Mouse (Mus musculus) neutrophil, adult 5-6 weeks (primary cell): ENCODE data around the gene Kcng4. TPM values are rescaled to one million over a fixed set of nuclear protein-coding genes. Genes with fewer than 3 reads are reported as not detected.

Experiments used
- ATAC-seq: fragments of 151-379, 151-347 bp; 2 replicates; pipeline ENCODE4 v1.8.0; 2017; ENCODE audit warnings: mild to moderate bottlenecking, moderate TSS enrichment; ENCODE audit not compliant: insufficient number of reproducible peaks, poor library complexity, low FRiP score, severe bottlenecking; ENCODE audit errors: extremely low read depth
- total RNA-seq: library from RNA; stranded (forward); fragments of 200-1000 nt; gene quantifications from 2 replicates; pipeline ENCODE4 v1.2.3, GENCODE M21; 2017

The Kcng4 gene
- total RNA-seq, 1 experiment from 2014 or later = not detected

DNA sequence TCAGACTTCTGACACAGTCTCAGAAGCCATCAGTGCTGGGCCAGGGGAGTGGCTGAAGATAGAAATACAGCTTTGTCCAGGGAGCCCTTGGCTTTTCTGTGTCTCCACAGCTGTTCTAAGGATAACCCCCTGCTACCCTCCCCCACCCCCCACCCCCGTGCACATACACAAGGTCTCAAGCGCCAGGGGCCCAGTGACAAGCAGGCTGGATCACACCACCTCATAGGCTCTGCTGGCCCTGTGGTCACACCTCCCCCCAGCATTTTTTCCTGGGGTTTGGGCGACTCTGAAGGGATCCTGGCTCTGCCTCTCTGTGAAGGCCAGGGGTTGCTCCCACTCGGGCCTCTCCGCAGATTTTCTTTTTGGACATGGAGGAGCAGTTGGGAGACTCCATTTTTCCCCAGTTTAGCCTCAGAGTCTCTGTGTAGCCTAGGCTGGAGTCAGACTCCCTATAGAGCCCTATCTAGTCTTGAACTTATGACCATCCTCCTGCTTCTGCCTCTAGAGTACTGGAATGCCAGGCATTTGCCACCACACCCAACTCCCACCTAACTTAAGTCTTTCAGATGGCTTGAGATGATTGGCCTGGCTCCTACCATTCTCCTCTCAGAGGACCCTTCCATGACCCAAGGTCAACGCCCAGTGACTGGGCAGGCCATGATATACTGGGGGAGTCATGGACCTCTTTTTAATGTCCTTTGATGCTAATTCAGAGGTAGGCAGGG, 15.2 kb downstream of the Kcng4 start:
- ATAC-seq = no peak

DNA sequence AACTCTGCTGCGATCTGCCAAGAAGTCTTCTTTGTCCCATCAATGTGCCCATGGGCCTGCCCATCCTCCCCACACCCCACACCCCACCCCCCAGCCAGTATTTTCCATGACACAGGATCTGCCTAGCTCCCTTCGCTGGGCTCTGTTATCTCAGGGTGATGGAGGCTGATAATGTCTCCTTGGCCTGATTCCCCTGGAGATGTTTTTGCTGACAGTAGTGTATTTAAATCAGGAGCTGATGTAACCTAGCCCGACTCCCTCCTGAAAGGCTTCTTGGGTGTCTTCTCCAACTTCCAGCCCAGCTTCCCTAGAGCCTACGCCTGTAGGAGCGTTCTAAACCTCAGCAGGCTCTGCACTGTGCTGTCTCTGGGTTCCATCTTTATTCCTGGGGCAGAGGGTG, 16.6 kb downstream of the Kcng4 start:
- ATAC-seq = no peak

- ATAC-seq = no peak
Measured at GRCm38 (mm10) chr8:119617586-119617985, 17.9 kb downstream of the Kcng4 start.

DNA sequence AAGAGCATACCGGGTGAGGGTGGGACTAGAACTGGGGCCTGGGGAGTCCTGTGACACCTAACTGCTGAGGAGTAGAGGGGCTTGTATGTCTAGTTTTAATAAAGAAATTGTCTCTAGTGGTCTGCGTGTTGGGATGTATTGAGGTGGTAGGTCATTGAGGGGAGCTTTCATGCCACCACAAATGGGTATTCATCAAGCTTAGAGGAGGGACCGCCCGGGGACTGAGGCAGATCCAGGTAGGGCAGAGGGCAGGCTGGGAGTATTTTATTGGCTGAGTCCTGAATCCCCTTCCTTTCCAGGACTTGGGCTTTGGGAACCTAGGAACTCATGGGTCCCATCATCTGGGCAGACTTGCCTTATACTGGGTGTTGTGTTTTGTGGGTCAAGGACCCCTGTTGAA, 18.7 kb downstream of the Kcng4 start:
- ATAC-seq = no peak

DNA sequence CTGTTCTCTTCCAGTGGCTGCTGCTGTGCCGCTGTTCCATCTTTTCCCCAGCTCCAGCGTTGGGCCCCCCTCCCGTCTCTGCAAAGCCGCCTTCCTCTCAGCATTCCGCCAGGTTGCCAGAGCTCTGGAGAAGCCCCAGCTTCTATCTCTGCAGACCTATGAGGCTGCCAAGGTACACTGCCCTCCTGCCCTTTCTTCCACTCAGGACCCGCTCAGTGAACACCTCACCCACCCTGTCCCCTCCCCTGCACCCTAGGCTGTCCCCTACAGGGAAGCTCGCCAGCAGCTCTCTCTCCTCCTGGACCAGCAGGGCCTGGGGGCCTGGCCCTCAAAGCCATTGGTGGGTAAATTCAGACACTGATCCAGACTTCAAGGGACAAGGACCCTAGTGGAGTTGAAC, 19.1 kb downstream of the Kcng4 start:
- ATAC-seq = no peak

GRCm38 (mm10) chr8:119615096-119615495, 20.4 kb downstream of the Kcng4 start:
- ATAC-seq = no peak

GRCm38 (mm10) chr8:119612471-119612870, 23.0 kb downstream of the Kcng4 start, which contains the start of gene Adad2:
TSS of gene Adad2 (plus strand) at chr8:119612747.
- ATAC-seq = no peak

DNA sequence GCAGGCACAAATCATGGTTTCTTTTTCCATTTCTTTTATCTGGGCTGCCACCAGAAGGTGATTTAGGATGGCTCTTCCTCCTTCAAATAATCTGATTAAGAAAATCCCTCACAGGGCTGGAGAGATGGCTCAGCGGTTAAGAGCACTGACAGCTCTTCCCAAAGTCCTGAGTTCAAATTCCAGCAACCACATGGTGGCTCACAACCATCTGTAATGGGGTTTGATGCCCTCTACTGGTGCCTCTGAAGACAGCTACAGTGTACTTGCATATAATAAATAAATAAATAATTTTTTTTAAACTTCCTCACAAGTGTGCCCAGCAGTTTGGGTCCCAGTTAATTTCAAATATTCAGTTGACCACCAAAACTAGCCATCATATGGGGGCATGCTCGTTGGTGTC, 29.3 kb downstream of the Kcng4 start:
- ATAC-seq = no peak

GRCm38 (mm10) chr8:119604996-119605395, 30.5 kb downstream of the Kcng4 start, which contains the start of gene Taf1c:
TSS of gene Taf1c (minus strand) at chr8:119605222.
- peak; percentile 95 for ATAC-seq

- no peak for ATAC-seq
Measured at GRCm38 (mm10) chr8:119604398-119604803, 31.1 kb downstream of the Kcng4 start.

DNA sequence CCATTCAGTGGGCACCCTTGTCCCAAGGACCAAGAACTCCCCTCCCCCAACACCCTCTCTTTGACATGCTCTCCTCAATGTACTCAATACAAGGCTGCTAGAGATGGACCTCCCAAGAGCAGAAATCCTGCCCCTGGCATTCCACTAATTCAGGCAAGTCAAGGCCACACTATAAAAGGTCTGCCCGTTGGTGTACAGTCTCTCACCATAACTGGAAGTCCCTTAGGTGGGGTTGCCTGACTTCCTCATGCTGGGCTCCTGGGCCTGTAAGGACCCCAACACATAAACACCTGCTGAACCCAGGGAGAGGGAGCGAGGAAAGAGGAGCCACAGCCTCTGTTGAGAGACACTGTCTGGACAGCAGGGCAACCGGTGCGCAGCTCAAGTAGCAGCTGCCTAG, 31.7 kb downstream of the Kcng4 start:
- ATAC-seq = no peak

- ATAC-seq = no peak
Measured at GRCm38 (mm10) chr8:119591456-119591855, 44.0 kb downstream of the Kcng4 start.

- ATAC-seq = no peak
Measured at GRCm38 (mm10) chr8:119590348-119590747, 45.1 kb downstream of the Kcng4 start.

GRCm38 (mm10) chr8:119588844-119589243, 46.6 kb downstream of the Kcng4 start:
- no peak for ATAC-seq

GRCm38 (mm10) chr8:119588321-119588720, 47.2 kb downstream of the Kcng4 start:
- no peak for ATAC-seq

- ATAC-seq = peak; percentile 75
Measured at GRCm38 (mm10) chr8:119585901-119586300, 49.6 kb downstream of the Kcng4 start.

- ATAC-seq = no peak
Measured at GRCm38 (mm10) chr8:119580441-119581161, 54.9 kb downstream of the Kcng4 start.

- no peak for ATAC-seq
Measured at GRCm38 (mm10) chr8:119579096-119579495, 56.4 kb downstream of the Kcng4 start.

DNA sequence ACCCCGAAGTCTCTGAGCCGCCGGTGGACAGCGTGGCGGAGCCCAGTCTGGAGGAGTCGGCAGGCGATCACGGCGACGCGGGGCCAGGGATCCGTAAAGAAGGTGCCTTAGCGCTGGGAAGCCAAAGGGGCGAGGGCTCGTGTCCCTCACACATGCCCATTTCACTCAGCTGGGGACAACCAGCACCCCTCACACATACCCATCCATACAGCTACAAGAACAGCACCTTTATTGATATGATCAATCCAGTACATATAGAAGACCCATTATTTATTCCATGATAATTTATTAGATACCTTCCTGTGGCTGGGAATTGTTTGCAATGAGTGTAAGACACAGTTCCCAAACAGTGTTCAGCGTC, 60.1 kb downstream of the Kcng4 start:
- ATAC-seq = no peak
